Comparison of ENCODE assay signal across 15 mouse cellular contexts in genomic region chr4:107681099-107681849, GRCm38 (mm10). TPM values are rescaled to one million over a fixed set of nuclear protein-coding genes. Genes with fewer than 3 reads are reported as not detected.
DNase-seq lines count a peak whose midpoint lies in the region; ATAC-seq lines count a peak whose summit lies in the region.
"Had no signal": no experiment of that assay in that cellular context is flagged by ENCODE, and none has a peak within 500 bp of the region (broad histone marks: within the 10 kb centered on the region; RNA-seq: fewer than 3 reads in every experiment).

No protein-coding gene starts in this region.

- H3K9ac ChIP-seq in embryonic facial prominence, embryonic 11.5 days (replicated peaks; ENCODE audit: low read length) = no peak overlapping the region
- H3K9ac ChIP-seq in midbrain, embryonic 11.5 days (ENCODE audit: low read length) = no peak overlapping the region
- H3K9ac ChIP-seq in neural tube, embryonic 14.5 days (replicated peaks; ENCODE audit: low read depth, low read length) = no peak overlapping the region

- no peak overlapping the region for H3K4me2 ChIP-seq in embryonic facial prominence, embryonic 11.5 days (ENCODE audit: low read depth, low read length)
- peak overlapping the region; percentile 45 for H3K4me2 ChIP-seq in midbrain, embryonic 11.5 days
- peak overlapping the region; percentile 23; the same call in 1 of the 2 replicates for H3K4me2 ChIP-seq in neural tube, embryonic 14.5 days (ENCODE audit: low read depth, low read length)

- no peaks in the 10 kb centered on the region for H3K27me3 ChIP-seq in embryonic facial prominence, embryonic 11.5 days (ENCODE audit: control insufficient read depth, insufficient read depth, low read length)
- peaks cover 25% of the 10 kb centered on the region for H3K27me3 ChIP-seq in midbrain, embryonic 11.5 days (ENCODE audit: control insufficient read depth, insufficient read depth, low read length)
- no peaks in the 10 kb centered on the region for H3K27me3 ChIP-seq in neural tube, embryonic 14.5 days (ENCODE audit: control insufficient read depth, insufficient read depth, low read length)

- no peaks in the 10 kb centered on the region for H3K4me1 ChIP-seq in embryonic facial prominence, embryonic 11.5 days (ENCODE audit: control insufficient read depth, insufficient read depth, low read length)
- H3K4me1 ChIP-seq in midbrain, embryonic 11.5 days (ENCODE audit: control insufficient read depth, insufficient read depth, low read length) = peaks cover 26% of the 10 kb centered on the region
- H3K4me1 ChIP-seq in neural tube, embryonic 14.5 days (ENCODE audit: control insufficient read depth, insufficient read depth, low read length) = peaks cover 17% of the 10 kb centered on the region

- H3K27ac ChIP-seq in embryonic facial prominence, embryonic 11.5 days (replicated peaks; ENCODE audit: low read depth, low read length) = no peak overlapping the region
- H3K27ac ChIP-seq in midbrain, embryonic 11.5 days (ENCODE audit: low read depth, low read length) = peak overlapping the region; percentile 80
- peak overlapping the region; percentile 65 for H3K27ac ChIP-seq in neural tube, embryonic 14.5 days (ENCODE audit: low read depth, low read length)

- DNase-seq in embryonic facial prominence, embryonic 11.5 days (ENCODE audit: low spot score) = no peak
- DNase-seq in midbrain, embryonic 11.5 days (ENCODE audit: low spot score, missing footprints) = peak; percentile 92
- DNase-seq in adrenal gland, postnatal 25 days = no peak
- no peak for DNase-seq in ovary, adult 18-20 months (ENCODE audit: low spot score)
- no peak for DNase-seq in ovary, postnatal 14 days (ENCODE audit: low spot score)
- DNase-seq: adrenal gland, adult 2 months; cerebellum, postnatal 25 days; gastrocnemius, postnatal 14 days; heart, postnatal 14 days; kidney, postnatal 10 days; thymus, postnatal 14 days had no signal

- WGBS in embryonic facial prominence, embryonic 11.5 days = 52% methylated on average over 9 of the region's 9 CpGs
- 20% methylated on average over 9 of the region's 9 CpGs for WGBS in midbrain, embryonic 11.5 days
- WGBS in neural tube, embryonic 14.5 days = 27% methylated on average over 9 of the region's 9 CpGs

- no peak overlapping the region for H3K4me3 ChIP-seq in embryonic facial prominence, embryonic 11.5 days (ENCODE audit: low read depth, low read length)
- no peak overlapping the region for H3K4me3 ChIP-seq in midbrain, embryonic 11.5 days (ENCODE audit: low read depth, low read length)
- H3K4me3 ChIP-seq in neural tube, embryonic 14.5 days (ENCODE audit: low read depth, low read length) = no peak overlapping the region

- H3K9me3 ChIP-seq in embryonic facial prominence, embryonic 11.5 days (replicated peaks; ENCODE audit: control insufficient read depth, low read length) = no peaks in the 10 kb centered on the region
- no peaks in the 10 kb centered on the region for H3K9me3 ChIP-seq in midbrain, embryonic 11.5 days (ENCODE audit: control insufficient read depth, low read length)
- H3K9me3 ChIP-seq in neural tube, embryonic 14.5 days (ENCODE audit: control insufficient read depth, low read length) = no peaks in the 10 kb centered on the region

- peak; percentile 50; the same call in 1 of the 2 replicates for ATAC-seq in embryonic facial prominence, embryonic 11.5 days (replicated peaks; ENCODE audit: insufficient number of reproducible peaks, low FRiP score, low TSS enrichment, low read depth)
- ATAC-seq in hematopoietic stem cell, adult 5-6 weeks (replicated peaks in 1 of 2; ENCODE audit: insufficient read depth in 1 of 2, low FRiP score in 2 of 2, low TSS enrichment in 1 of 2, low read depth in 1 of 2, poor library complexity in 2 of 2, severe bottlenecking in 2 of 2) = peak; percentile 17 to 21; a peak in 1 of 4 replicates
- ATAC-seq in midbrain, embryonic 11.5 days (ENCODE audit: low FRiP score) = peak; percentile 80
- ATAC-seq in neural tube, embryonic 14.5 days (ENCODE audit: low read depth) = peak; percentile 52
- ATAC-seq: CD4-positive, CD25-positive, alpha-beta regulatory T cell, adult 4 months had no signal

- H3K36me3 ChIP-seq in embryonic facial prominence, embryonic 11.5 days (replicated peaks; ENCODE audit: control insufficient read depth, insufficient read depth, low read depth, low read length) = no peaks in the 10 kb centered on the region
- no peaks in the 10 kb centered on the region; the same call in 1 of the 2 replicates for H3K36me3 ChIP-seq in midbrain, embryonic 11.5 days (ENCODE audit: control insufficient read depth, insufficient read depth, low read length)
- no peaks in the 10 kb centered on the region for H3K36me3 ChIP-seq in neural tube, embryonic 14.5 days (ENCODE audit: control insufficient read depth, insufficient read depth, low read length)

RNA-seq across cellular contexts. Expression of gene Dmrtb1, which starts 2.8 kb away (rescaled TPM):
- 2.0 and 2.4 TPM in 2 replicates for polyA plus RNA-seq in embryonic facial prominence, embryonic 11.5 days (2014; fragmentation: Nextera tagmentation; extraction: Ambion mirVana)
- not detected in 2 replicates for total RNA-seq in hematopoietic stem cell, adult 5-6 weeks (2017)
- 11.6 and 12.8 TPM in 2 replicates for polyA plus RNA-seq in midbrain, embryonic 11.5 days (2014; fragmentation: Nextera tagmentation; extraction: Ambion mirVana)
- 4.5 and 8.1 TPM in 2 replicates for polyA plus RNA-seq in neural tube, embryonic 14.5 days (2014; fragmentation: Nextera tagmentation; extraction: Ambion mirVana)
- total RNA-seq in adrenal gland, postnatal 25 days (2021) = not detected in 2 replicates
- total RNA-seq: adrenal gland, adult 2 months; gastrocnemius, postnatal 14 days; heart, postnatal 14 days had no signal
- polyA plus RNA-seq: adrenal gland, adult 2 months; CD4-positive, CD25-positive, alpha-beta regulatory T cell, adult 4 months; lung, embryonic 16.5 days had no signal

Comparison
In these comparisons a context has a peak if more than half of its experiments do, and no peak if none do; other contexts are left out.
1. ATAC-seq: peak in every context shown above with its lines; median percentile 80 in midbrain, embryonic 11.5 days; 52 in neural tube, embryonic 14.5 days; 50 in embryonic facial prominence, embryonic 11.5 days; 19 in hematopoietic stem cell, adult 5-6 weeks.